Mouse (Mus musculus): Measurements from ENCODE around the gene 5730480H06Rik. TPM values are rescaled to one million over a fixed set of nuclear protein-coding genes. Genes with fewer than 3 reads are reported as not detected.
A peak's percentile ranks its signal among the peaks of the same experiment; 100 is the strongest.

Gene 5730480H06Rik
- polyA plus RNA-seq, 1 experiment from 2014 or later, result 26.6 TPM

DNA sequence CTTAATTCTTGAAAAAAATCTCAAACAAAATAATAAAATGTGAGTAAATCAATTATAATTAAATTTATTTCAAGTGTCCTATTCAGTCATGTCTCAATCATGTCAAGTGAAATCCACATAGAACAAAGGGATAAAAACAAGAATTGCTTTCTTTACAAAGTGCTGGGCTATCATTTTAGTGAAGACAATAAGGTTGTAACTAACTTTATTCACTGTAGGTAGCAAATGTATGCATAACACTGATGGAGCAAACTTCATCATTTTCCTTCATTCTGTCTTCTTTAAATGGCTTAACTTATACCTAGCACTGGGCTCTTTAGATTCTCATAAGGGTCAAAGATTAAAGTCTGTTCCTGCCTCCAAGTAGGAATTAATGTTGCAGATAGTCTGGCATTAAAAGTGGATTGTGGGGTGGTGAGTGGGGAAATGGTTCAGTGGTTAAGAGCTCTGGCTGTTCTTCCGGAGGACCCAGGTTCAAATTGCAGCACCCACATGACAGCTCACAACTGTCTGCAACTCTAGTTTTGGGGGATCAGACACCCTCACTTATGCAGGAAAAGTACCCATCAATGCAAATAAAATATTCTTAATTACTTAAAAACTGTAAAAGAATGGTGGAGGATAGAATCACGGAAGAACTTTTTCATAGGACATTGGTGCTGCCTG, 18.4 kb downstream of the 5730480H06Rik start:
- 95% methylated on average over 2 of the region's 2 CpGs for WGBS
- no peak for DNase-seq (ENCODE audit: low spot score)

GRCm38 (mm10) chr5:48349309-48349708, 21.6 kb downstream of the 5730480H06Rik start:
- no peak overlapping the region for H3K4me3 ChIP-seq
- 78% methylated on average over 1 of the region's 1 CpGs for WGBS

More for the DNA sequence above, 18.4 kb downstream of the 5730480H06Rik start:
- H3K9me3 ChIP-seq (replicated peaks), result no peaks in the 10 kb centered on the region
- H3K4me3 ChIP-seq, result no peak overlapping the region
- 0 out of 2 replicates have a peak, but pooled peaks cover 3% of the 10 kb centered on the region for H3K4me1 ChIP-seq
- no peak overlapping the region for H3K27ac ChIP-seq (replicated peaks)
- no peaks in the 10 kb centered on the region for H3K36me3 ChIP-seq
- peaks cover 66% of the 10 kb centered on the region for H3K27me3 ChIP-seq (ENCODE audit: low read depth, poor library complexity, severe bottlenecking)

GRCm38 (mm10) chr5:48371890-48372766, 44.4 kb downstream of the 5730480H06Rik start:
- Histone ChIP-seq H3K27ac (replicated peaks) (peak overlapping the region; percentile 89), H3K27me3 (ENCODE audit: low read depth, poor library complexity, severe bottlenecking) (no peaks in the 10 kb centered on the region), H3K4me3 (peak overlapping the region; percentile 87), H3K4me1 (peaks cover 10% of the 10 kb centered on the region), H3K36me3 (peaks cover 29% of the 10 kb centered on the region), H3K9me3 (replicated peaks) (no peaks in the 10 kb centered on the region)
- peak; percentile 93 for DNase-seq (ENCODE audit: low spot score)
- under 1% methylated on average over 44 of the region's 44 CpGs for WGBS

More at GRCm38 (mm10) chr5:48349309-48349708, 21.6 kb downstream of the 5730480H06Rik start:
- Histone ChIP-seq H3K27me3 (ENCODE audit: low read depth, poor library complexity, severe bottlenecking) (peaks cover 34% of the 10 kb centered on the region), H3K27ac (replicated peaks) (no peak overlapping the region), H3K4me1 (0 out of 2 replicates have a peak, but pooled peaks cover 3% of the 10 kb centered on the region), H3K9me3 (replicated peaks) (no peaks in the 10 kb centered on the region), H3K36me3 (no peaks in the 10 kb centered on the region)
- DNase-seq (ENCODE audit: low spot score), result no peak

GRCm38 (mm10) chr5:48402497-48402896, 74.7 kb downstream of the 5730480H06Rik start:
- H3K9me3 ChIP-seq (replicated peaks), result no peaks in the 10 kb centered on the region
- DNase-seq (ENCODE audit: low spot score), result peak; percentile 16
- 76% methylated on average over 3 of the region's 3 CpGs for WGBS

GRCm38 (mm10) chr5:48408276-48408675, 80.5 kb downstream of the 5730480H06Rik start:
- H3K4me3 ChIP-seq, result no peak overlapping the region
- peaks cover 7% of the 10 kb centered on the region for H3K4me1 ChIP-seq
- WGBS, result 88% methylated on average over 4 of the region's 4 CpGs
- no peaks in the 10 kb centered on the region for H3K27me3 ChIP-seq (ENCODE audit: low read depth, poor library complexity, severe bottlenecking)
- H3K27ac ChIP-seq (replicated peaks), result no peak overlapping the region
- no peaks in the 10 kb centered on the region for H3K9me3 ChIP-seq (replicated peaks)
- H3K36me3 ChIP-seq, result no peaks in the 10 kb centered on the region; the same call in 1 of the 2 replicates
- no peak for DNase-seq (ENCODE audit: low spot score)

More at GRCm38 (mm10) chr5:48402497-48402896, 74.7 kb downstream of the 5730480H06Rik start:
- Histone ChIP-seq H3K36me3 (peaks cover 9% of the 10 kb centered on the region; the same call in 1 of the 2 replicates), H3K27ac (replicated peaks) (no peak overlapping the region), H3K4me3 (no peak overlapping the region), H3K4me1 (no peaks in the 10 kb centered on the region), H3K27me3 (ENCODE audit: low read depth, poor library complexity, severe bottlenecking) (no peaks in the 10 kb centered on the region)

DNA sequence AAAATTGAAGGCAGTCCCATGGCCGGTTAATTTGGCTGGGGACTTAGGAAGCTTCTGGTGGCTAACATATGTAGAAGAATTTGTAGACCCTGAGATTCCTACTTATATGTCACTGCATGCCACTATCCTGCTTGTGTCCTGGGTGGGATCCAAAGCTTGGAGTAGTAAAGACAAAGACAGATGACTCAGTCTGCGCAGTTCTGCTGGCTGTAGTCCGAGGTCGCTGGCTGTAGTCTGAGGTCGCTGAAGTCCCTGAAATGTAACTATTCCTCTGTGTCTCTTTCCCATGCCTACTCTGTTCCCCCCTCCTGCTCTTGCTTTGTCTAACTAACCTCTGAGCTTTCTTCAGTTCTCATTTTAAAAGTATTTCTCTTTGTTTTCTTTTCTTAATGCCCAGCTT, 82.6 kb downstream of the 5730480H06Rik start:
- 72% methylated on average over 5 of the region's 5 CpGs for WGBS
- Histone ChIP-seq H3K27me3 (ENCODE audit: low read depth, poor library complexity, severe bottlenecking) (no peaks in the 10 kb centered on the region), H3K4me3 (no peak overlapping the region), H3K36me3 (no peaks in the 10 kb centered on the region), H3K4me1 (peaks cover 7% of the 10 kb centered on the region), H3K27ac (replicated peaks) (no peak overlapping the region), H3K9me3 (replicated peaks) (no peaks in the 10 kb centered on the region)
- no peak for DNase-seq (ENCODE audit: low spot score)

- Histone ChIP-seq H3K27ac (replicated peaks) (no peak overlapping the region), H3K4me1 (peaks cover 7% of the 10 kb centered on the region), H3K9me3 (replicated peaks) (no peaks in the 10 kb centered on the region), H3K4me3 (no peak overlapping the region), H3K27me3 (ENCODE audit: low read depth, poor library complexity, severe bottlenecking) (no peaks in the 10 kb centered on the region), H3K36me3 (no peaks in the 10 kb centered on the region)
- 80% methylated on average over 4 of the region's 4 CpGs for WGBS
- DNase-seq (ENCODE audit: low spot score), result no peak
These were observed 83.7 kb downstream of the 5730480H06Rik start for GRCm38 (mm10) chr5:48411462-48411861.

- 97% methylated on average over 4 of the region's 4 CpGs for WGBS
- H3K27me3 ChIP-seq (ENCODE audit: low read depth, poor library complexity, severe bottlenecking), result no peaks in the 10 kb centered on the region
- no peak for DNase-seq (ENCODE audit: low spot score)
- no peaks in the 10 kb centered on the region for H3K36me3 ChIP-seq
- H3K4me3 ChIP-seq, result no peak overlapping the region
- peaks cover 7% of the 10 kb centered on the region for H3K4me1 ChIP-seq
- H3K27ac ChIP-seq (replicated peaks), result no peak overlapping the region
- no peaks in the 10 kb centered on the region for H3K9me3 ChIP-seq (replicated peaks)
These were observed 84.5 kb downstream of the 5730480H06Rik start for GRCm38 (mm10) chr5:48412261-48412660.

GRCm38 (mm10) chr5:48419741-48420140, 92.0 kb downstream of the 5730480H06Rik start:
- Histone ChIP-seq H3K27me3 (ENCODE audit: low read depth, poor library complexity, severe bottlenecking) (no peaks in the 10 kb centered on the region), H3K27ac (replicated peaks) (no peak overlapping the region), H3K4me3 (no peak overlapping the region), H3K36me3 (no peaks in the 10 kb centered on the region), H3K9me3 (replicated peaks) (no peaks in the 10 kb centered on the region), H3K4me1 (no peaks in the 10 kb centered on the region)
- WGBS, result 85% methylated on average over 2 of the region's 2 CpGs
- no peak for DNase-seq (ENCODE audit: low spot score)

DNA sequence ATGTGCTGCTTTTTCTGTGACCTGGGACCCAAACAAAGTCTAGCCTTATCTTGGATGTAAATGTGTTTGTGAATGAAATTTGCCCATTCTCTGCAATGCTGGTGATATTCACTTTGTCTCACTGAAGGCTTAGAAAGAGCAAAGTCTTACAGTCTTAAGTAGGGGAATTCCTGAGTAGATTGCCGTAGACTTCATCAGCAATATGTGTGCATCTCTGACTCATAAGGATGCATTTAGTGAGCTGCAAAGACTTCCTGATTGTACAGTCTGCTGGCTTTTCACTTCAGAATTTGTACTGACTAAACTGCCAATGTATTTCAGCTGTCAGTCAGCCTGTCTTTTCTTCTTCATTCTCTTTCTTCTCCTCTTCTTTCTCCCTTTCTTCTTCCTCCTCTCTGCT, 94.2 kb downstream of the 5730480H06Rik start:
- WGBS, result 89% methylated on average over 1 of the region's 1 CpGs
- no peaks in the 10 kb centered on the region for H3K27me3 ChIP-seq (ENCODE audit: low read depth, poor library complexity, severe bottlenecking)
- no peak overlapping the region for H3K27ac ChIP-seq (replicated peaks)
- DNase-seq (ENCODE audit: low spot score), result no peak
- no peaks in the 10 kb centered on the region for H3K36me3 ChIP-seq
- H3K9me3 ChIP-seq (replicated peaks), result no peaks in the 10 kb centered on the region
- H3K4me3 ChIP-seq, result no peak overlapping the region
- H3K4me1 ChIP-seq, result no peaks in the 10 kb centered on the region

GRCm38 (mm10) chr5:48430459-48430858, 102.7 kb downstream of the 5730480H06Rik start:
- H3K9me3 ChIP-seq (replicated peaks), result no peaks in the 10 kb centered on the region
- H3K4me1 ChIP-seq, result no peaks in the 10 kb centered on the region
- no peaks in the 10 kb centered on the region for H3K36me3 ChIP-seq
- peak; percentile 21 for DNase-seq (ENCODE audit: low spot score)
- no peak overlapping the region for H3K27ac ChIP-seq (replicated peaks)
- no peaks in the 10 kb centered on the region for H3K27me3 ChIP-seq (ENCODE audit: low read depth, poor library complexity, severe bottlenecking)
- no peak overlapping the region for H3K4me3 ChIP-seq

DNA sequence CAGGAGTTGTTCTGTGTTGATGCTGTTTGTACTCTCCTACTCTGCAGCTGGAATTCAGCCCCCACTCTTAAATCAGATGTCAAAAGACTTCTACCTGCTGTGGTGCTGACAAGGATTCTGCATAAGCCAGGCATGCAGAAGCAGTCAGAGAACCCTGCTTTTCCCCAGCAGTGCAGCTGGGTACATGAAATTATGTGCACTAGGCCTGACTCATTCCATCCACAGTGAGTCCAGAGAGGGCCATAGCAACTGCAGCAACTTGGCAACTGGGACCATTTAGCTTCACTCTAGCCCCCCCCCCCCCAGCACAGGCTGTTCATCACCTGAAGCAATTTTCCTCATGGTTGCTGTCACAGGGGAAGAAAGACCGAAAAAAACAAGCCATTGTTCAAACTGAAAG, 121.1 kb downstream of the 5730480H06Rik start:
- Histone ChIP-seq H3K4me1 (no peaks in the 10 kb centered on the region), H3K36me3 (no peaks in the 10 kb centered on the region), H3K27me3 (ENCODE audit: low read depth, poor library complexity, severe bottlenecking) (no peaks in the 10 kb centered on the region), H3K9me3 (replicated peaks) (no peaks in the 10 kb centered on the region), H3K4me3 (no peak overlapping the region), H3K27ac (replicated peaks) (no peak overlapping the region)
- WGBS, result 92% methylated on average over 1 of the region's 1 CpGs
- no peak for DNase-seq (ENCODE audit: low spot score)

DNA sequence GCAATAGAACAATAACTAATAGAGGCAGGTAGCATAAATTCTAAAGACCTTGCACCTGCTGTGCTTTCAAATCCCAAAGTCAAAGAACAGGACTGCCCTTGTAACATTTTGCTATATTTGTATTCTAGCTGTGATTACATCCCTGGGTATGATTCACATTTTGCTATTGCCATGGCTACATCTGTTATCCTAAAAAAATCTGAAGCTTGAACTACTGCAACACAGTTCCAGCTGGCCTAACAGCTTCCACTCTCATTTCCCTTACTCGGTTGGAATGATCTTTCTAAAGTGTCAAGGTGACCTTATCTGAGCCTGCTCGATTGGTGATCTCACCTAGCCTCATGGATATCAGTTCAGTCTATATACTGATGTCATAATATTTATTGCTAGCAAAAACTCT, 132.5 kb downstream of the 5730480H06Rik start:
- Histone ChIP-seq H3K4me3 (no peak overlapping the region), H3K9me3 (replicated peaks) (no peaks in the 10 kb centered on the region), H3K4me1 (no peaks in the 10 kb centered on the region), H3K27me3 (ENCODE audit: low read depth, poor library complexity, severe bottlenecking) (no peaks in the 10 kb centered on the region), H3K36me3 (no peaks in the 10 kb centered on the region), H3K27ac (replicated peaks) (no peak overlapping the region)
- 87% methylated on average over 2 of the region's 2 CpGs for WGBS
- no peak for DNase-seq (ENCODE audit: low spot score)
